Mouse (Mus musculus) C2C12 (cell line): ENCODE results near the gene Tmem245. TPM values are rescaled to one million over a fixed set of nuclear protein-coding genes. Genes with fewer than 3 reads are reported as not detected.
A peak's percentile ranks its signal among the peaks of the same experiment; 100 is the strongest.
"Not testable (repeated sequence)": the region's sequence is repeated elsewhere in the genome, so short reads cannot be mapped to it uniquely, and the experiment has no call there.

Source experiments
- H3K27me3 ChIP-seq: one replicate; pipeline ENCODE4 v1.6.1; 2011; ENCODE audit not compliant: control insufficient read depth, insufficient read depth, insufficient read length
- H3K36me3 ChIP-seq: one replicate; pipeline ENCODE4 v1.6.1; 2011; ENCODE audit not compliant: control insufficient read depth, insufficient read depth
- H3K4me3 ChIP-seq: one replicate; pipeline ENCODE4 v1.5.1; 2011; ENCODE audit warnings: mild to moderate bottlenecking, control low read depth; ENCODE audit not compliant: poor library complexity, insufficient read depth, severe bottlenecking
- H3K79me2 ChIP-seq: one replicate; pipeline ENCODE4 v1.6.1; 2011; ENCODE audit not compliant: control insufficient read depth, insufficient read depth
- H3K79me3 ChIP-seq: one replicate; pipeline ENCODE4 v1.6.1; 2011; ENCODE audit warnings: low read depth, control low read depth
- H3ac ChIP-seq: one replicate; pipeline ENCODE3; 2011; ENCODE audit warnings: low read depth; ENCODE audit not compliant: control insufficient read depth, insufficient read length
- CEBPB ChIP-seq: IDR thresholded peaks from one replicate; pipeline ENCODE4 v1.6.1; 2011; ENCODE audit warnings: low read depth, mild to moderate bottlenecking, control low read depth, moderate library complexity
- CTCF ChIP-seq: IDR thresholded peaks from one replicate; pipeline ENCODE4 v1.5.1; 2011; ENCODE audit not compliant: control insufficient read depth, insufficient read depth, insufficient read length
- FOSL1 ChIP-seq: IDR thresholded peaks from one replicate; pipeline ENCODE4 v1.8.0; 2011; ENCODE audit warnings: mild to moderate bottlenecking, low read length; ENCODE audit not compliant: poor library complexity, insufficient read depth, severe bottlenecking
- MAX ChIP-seq: IDR thresholded peaks from one replicate; pipeline ENCODE4 v1.6.1; 2011; ENCODE audit warnings: mild to moderate bottlenecking, control low read depth
- MYOD1 ChIP-seq: IDR thresholded peaks from one replicate; pipeline ENCODE4 v1.6.1; 2011; ENCODE audit warnings: low read depth; ENCODE audit not compliant: control insufficient read depth, insufficient read length
- MYOG ChIP-seq: IDR thresholded peaks from one replicate; pipeline ENCODE4 v1.6.1; 2011; ENCODE audit not compliant: control insufficient read depth, insufficient read length; ENCODE audit errors: extremely low read depth
- USF1 ChIP-seq: IDR thresholded peaks from one replicate; pipeline ENCODE4 v1.6.1; 2011; ENCODE audit warnings: low read depth, mild to moderate bottlenecking, control low read depth, moderate library complexity
- polyA plus RNA-seq: library from polyadenylated mRNA; unstranded; fragments of >200 nt; fragmentation: generic; extraction: Trizol; gene quantifications from one replicate; pipeline ENCODE4 v1.2.1, GENCODE M21; 2012; ENCODE audit warnings: missing spikeins

Gene Tmem245
- polyA plus RNA-seq, 1 experiment, result 5.7 TPM

DNA sequence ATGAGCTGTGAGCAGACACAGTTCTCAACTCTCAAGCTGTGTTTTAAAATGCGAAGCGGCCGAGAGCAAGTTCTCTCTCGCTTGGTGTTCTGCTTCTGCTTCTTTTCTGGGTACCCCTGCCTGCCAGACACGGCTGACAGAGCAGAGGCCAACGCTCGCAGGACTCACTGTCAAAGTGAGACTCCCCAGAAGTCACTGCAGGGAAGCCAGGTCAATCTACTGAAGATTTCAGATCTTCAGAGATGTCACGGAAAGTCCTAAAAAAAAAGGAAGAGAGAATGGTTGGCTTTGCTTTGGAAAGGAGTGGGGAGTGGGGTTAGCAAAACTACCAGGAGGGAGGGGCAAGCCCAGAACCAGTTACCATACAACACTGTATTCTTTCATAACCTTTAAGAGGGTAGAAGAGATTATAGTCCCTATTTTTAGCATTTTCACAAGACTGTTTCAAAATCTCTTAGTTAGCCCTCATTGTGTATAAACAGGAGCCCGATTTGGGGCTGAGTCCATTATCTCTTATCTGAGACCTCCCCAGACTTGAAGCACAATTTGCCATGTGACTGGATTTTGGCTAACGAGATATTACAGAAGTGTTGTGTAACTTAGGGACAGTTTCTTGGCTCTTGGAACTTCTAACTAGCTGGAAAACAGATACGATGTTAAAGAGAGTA is 67.1 kb downstream of the Tmem245 start:
- TF ChIP-seq USF1, result no peak
- no peak overlapping the region for H3ac ChIP-seq
- no peaks in the 10 kb centered on the region for H3K79me3 ChIP-seq
- H3K79me2 ChIP-seq, result no peaks in the 10 kb centered on the region
- peaks cover 67% of the 10 kb centered on the region for H3K36me3 ChIP-seq
- H3K4me3 ChIP-seq, result no peak overlapping the region
- no peaks in the 10 kb centered on the region for H3K27me3 ChIP-seq

DNA sequence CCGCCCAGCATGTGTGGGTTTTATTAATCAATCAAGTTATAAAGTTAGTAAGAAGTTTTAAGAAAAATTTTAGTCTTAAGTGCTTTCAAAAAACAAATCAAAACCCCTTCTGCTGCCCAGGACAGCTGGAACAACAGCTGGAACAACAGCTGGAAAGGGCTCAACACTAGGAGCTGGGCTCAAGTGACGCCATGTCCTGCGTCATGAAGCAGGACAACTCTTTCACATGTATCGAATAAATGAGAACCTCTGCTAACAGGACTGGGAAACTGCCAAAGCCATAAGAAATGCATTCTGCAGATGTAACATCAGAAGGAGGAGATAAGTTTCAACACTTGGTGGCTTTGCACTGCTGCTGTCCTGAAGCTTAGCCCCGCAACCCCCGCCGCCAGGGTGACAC is 68.3 kb downstream of the Tmem245 start:
- Histone ChIP-seq H3K36me3 (peaks cover 60% of the 10 kb centered on the region), H3ac (no peak overlapping the region), H3K79me3 (no peaks in the 10 kb centered on the region), H3K27me3 (no peaks in the 10 kb centered on the region), H3K4me3 (no peak overlapping the region), H3K79me2 (no peaks in the 10 kb centered on the region)
- TF ChIP-seq MYOD1 (peak; percentile 61), FOSL1 (no peak)

DNA sequence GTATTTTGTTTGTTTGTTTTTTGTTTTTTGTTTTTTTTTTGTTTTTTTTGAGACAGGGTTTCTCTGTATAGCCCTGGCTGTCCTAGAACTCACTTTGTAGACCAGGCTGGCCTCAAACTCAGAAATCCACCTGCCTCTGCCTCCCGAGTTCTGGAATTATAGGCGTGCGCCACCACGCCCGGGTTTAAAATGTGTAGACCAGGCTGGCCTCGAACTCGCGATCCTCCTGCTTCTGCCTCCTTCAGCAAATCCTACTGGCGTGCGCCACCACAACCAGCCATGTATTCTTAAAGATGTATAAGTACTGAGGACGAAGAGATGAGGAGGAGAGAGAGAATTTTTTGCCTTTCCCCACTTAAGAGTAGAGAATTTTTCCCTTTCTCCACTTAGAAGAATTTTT is 76.7 kb downstream of the Tmem245 start:
- not testable (repeated sequence) for H3K79me3 ChIP-seq, H3K79me2 ChIP-seq, H3ac ChIP-seq, H3K4me3 ChIP-seq, H3K27me3 ChIP-seq
- peaks cover 18% of the 10 kb centered on the region for H3K36me3 ChIP-seq

DNA sequence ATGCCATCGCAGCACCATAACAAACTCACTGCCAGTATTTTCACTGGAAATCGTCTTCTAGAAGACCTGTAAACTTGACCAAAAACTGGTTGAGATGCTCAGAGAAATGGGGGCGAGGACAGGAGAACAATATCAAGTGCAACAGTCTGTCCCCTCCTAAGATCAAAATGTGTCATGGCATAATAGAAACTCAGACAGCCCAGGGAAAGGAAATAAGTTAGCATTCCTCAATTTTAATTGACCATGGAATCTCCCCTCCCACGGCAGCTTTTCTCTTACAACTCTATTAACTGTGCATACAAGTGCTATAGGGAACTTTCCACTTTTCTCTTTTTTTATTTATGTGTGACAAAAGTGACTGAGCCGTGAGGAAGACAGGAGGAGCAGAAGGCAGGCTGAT is 79.5 kb downstream of the Tmem245 start:
- Histone ChIP-seq H3K27me3 (no peaks in the 10 kb centered on the region), H3ac (no peak overlapping the region)
- no peak for TF ChIP-seq MYOD1
- TF ChIP-seq CTCF, result no peak
- no peak for TF ChIP-seq MYOG
- TF ChIP-seq FOSL1, result no peak
- no peak for TF ChIP-seq USF1
- TF ChIP-seq MAX, result no peak
- TF ChIP-seq CEBPB, result no peak

DNA sequence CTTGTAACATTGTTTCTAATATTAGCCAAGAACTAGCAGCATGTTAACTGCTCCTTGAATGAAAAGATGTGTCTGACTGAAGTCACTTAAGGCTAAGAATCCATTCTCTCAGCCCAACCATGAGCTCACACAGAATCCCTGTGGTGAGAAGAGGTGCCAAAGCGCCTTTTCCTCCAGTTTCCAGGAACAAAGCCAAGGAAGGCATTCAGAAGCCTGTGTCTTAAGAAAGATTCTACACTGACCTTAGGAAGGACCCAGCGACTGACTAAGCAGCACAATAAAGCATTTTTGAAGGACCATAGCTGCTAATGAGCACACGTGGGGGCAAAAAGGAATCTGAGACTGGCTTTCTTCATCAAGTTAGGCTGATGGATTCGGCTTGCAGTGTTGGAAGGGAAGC is 81.3 kb downstream of the Tmem245 start:
- peaks cover 1% of the 10 kb centered on the region for H3K36me3 ChIP-seq

More for the DNA sequence above, 79.5 kb downstream of the Tmem245 start:
- Histone ChIP-seq H3K79me2 (peaks cover 18% of the 10 kb centered on the region), H3K4me3 (no peak overlapping the region), H3K79me3 (peaks cover 14% of the 10 kb centered on the region), H3K36me3 (peaks cover 7% of the 10 kb centered on the region)

DNA sequence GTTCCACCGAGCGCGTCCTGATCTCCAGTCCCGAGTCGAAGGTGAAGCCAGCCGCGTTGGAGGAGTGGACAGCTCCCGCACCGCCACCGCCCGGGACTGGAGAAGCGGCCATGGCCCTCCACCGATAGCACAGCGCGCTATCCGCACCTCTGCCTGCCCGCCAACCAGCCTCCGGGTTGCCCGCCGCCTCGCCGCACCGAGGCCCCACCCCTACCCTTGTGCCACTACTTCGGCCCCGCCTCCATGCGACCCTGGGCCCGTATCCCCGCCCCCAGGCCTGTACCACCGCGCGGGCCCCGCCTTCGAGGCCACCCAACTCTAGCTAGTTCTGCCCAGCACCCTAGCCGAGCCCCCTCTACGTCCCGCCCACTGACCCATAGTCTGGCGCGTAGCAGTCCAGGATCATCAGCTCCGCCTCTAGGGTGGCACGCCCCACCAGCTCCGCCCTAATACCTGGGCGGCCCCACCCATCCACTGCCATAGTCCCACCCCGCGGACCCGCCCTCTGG is 82.2 kb downstream of the Tmem245 start, which contains the start of gene Ctnnal1:
Gene Ctnnal1, minus strand, starts transcription at position 186 of the 509 bp plus-strand sequence.
- Histone ChIP-seq H3K79me2 (peaks cover 44% of the 10 kb centered on the region), H3ac (peak within 1 kb of the TSS; percentile 73), H3K79me3 (peaks cover 34% of the 10 kb centered on the region), H3K36me3 (peaks cover 9% of the 10 kb centered on the region), H3K27me3 (no peaks in the 10 kb centered on the region), H3K4me3 (peak within 1 kb of the TSS; percentile 72)
- TF ChIP-seq MAX (no peak), CTCF (no peak), FOSL1 (no peak), USF1 (no peak), MYOG (no peak), MYOD1 (no peak), CEBPB (no peak)

More for the DNA sequence above, 81.3 kb downstream of the Tmem245 start:
- Histone ChIP-seq H3ac (no peak overlapping the region), H3K4me3 (no peak overlapping the region), H3K79me3 (peaks cover 24% of the 10 kb centered on the region), H3K27me3 (no peaks in the 10 kb centered on the region), H3K79me2 (peaks cover 34% of the 10 kb centered on the region)
- no peak for TF ChIP-seq MAX
- TF ChIP-seq FOSL1, result no peak
- TF ChIP-seq MYOD1, result no peak
- TF ChIP-seq USF1, result no peak
- no peak for TF ChIP-seq CTCF
- no peak for TF ChIP-seq CEBPB
- TF ChIP-seq MYOG, result no peak
